Mouse (Mus musculus): Measurements from ENCODE around the gene Depp1.

DNA sequence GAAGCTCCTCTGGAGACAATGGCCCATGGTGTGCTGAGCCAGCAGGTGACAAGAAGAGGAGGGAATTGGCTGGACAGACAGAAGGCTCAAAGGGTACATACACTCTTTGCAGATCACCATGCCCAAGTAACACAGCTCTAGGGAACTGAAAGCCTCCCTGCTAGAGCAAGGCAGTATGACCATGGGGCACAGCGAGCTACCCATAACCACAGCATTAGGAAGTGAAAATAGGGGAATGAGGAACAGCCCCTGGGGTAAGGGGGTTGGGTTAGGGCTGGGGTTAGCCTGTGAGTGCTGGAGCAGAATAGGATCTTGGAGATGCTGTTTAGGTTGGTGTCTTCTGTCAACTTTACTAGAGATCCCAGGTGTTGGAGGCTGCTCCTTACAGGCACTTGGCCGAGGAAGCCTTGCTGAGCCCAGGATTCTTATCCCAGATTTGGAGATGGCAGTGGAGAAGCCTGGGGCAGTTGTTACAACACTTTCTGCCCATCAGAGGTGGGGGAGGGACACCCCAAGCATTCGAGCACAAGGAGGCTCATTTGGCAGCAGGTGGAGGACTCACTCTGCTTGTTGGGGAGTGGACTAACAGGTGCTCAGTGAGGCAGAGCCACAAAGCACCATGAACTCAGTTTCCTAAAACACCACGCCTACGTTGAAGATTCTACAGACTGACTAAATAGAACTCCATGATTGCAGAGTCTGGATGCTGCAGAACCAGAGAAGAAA, 29.3 kb downstream of the Depp1 start:
- TF ChIP-seq POLR2A (IDR thresholded peaks at IDR 0.05; ENCODE audit: control insufficient read depth, low read depth, low read length) (no peak), CTCF (IDR thresholded peaks at IDR 0.05; ENCODE audit: control insufficient read depth, insufficient read depth, insufficient replicate concordance, low read depth, low read length) (no peak)

Data from testis, adult 2 months (tissue).